Comparison of ENCODE assay signal across 19 mouse cellular contexts in genomic region chr3:28658349-28658748, GRCm38 (mm10). TPM values are rescaled to one million over a fixed set of nuclear protein-coding genes. Genes with fewer than 3 reads are reported as not detected.
DNase-seq lines count a peak whose midpoint lies in the region; ATAC-seq lines count a peak whose summit lies in the region.
"Had no signal": no experiment of that assay in that cellular context is flagged by ENCODE, and none has a peak within 500 bp of the region (broad histone marks: within the 10 kb centered on the region; RNA-seq: fewer than 3 reads in every experiment).

No protein-coding gene starts in this region.

- H3K4me3 ChIP-seq in forebrain, embryonic 15.5 days: no peak overlapping the region
- H3K4me3 ChIP-seq: embryonic facial prominence, embryonic 13.5 days; forebrain, embryonic 13.5 days; hindbrain, embryonic 12.5 days; myocyte had no signal

- H3K36me3 ChIP-seq in forebrain, embryonic 15.5 days: peaks cover 46% of the 10 kb centered on the region
- H3K36me3 ChIP-seq: embryonic facial prominence, embryonic 13.5 days had no signal

- no peaks in the 10 kb centered on the region for H3K4me1 ChIP-seq in forebrain, embryonic 15.5 days
- H3K4me1 ChIP-seq: embryonic facial prominence, embryonic 13.5 days; forebrain, embryonic 13.5 days; hindbrain, embryonic 12.5 days had no signal

- H3K9me3 ChIP-seq in forebrain, embryonic 15.5 days: no peaks in the 10 kb centered on the region
- H3K9me3 ChIP-seq: embryonic facial prominence, embryonic 13.5 days; forebrain, embryonic 13.5 days; hindbrain, embryonic 12.5 days had no signal

- no peak overlapping the region for H3K4me2 ChIP-seq in forebrain, embryonic 15.5 days (replicated peaks)
- H3K4me2 ChIP-seq: embryonic facial prominence, embryonic 13.5 days; forebrain, embryonic 13.5 days; hindbrain, embryonic 12.5 days had no signal

- no peaks in the 10 kb centered on the region for H3K27me3 ChIP-seq in forebrain, embryonic 15.5 days
- H3K27me3 ChIP-seq: embryonic facial prominence, embryonic 13.5 days; forebrain, embryonic 13.5 days; hindbrain, embryonic 12.5 days had no signal

- no peak for ATAC-seq in forebrain, embryonic 15.5 days (replicated peaks)
- ATAC-seq: CD4-positive, CD25-positive, alpha-beta regulatory T cell, adult 4 months; forebrain, embryonic 13.5 days had no signal

- 62% methylated on average over 1 of the region's 1 CpGs for WGBS in forebrain, embryonic 15.5 days

- H3K27ac ChIP-seq in forebrain, embryonic 15.5 days (replicated peaks): no peak overlapping the region
- H3K27ac ChIP-seq: embryonic facial prominence, embryonic 13.5 days; forebrain, embryonic 13.5 days; hindbrain, embryonic 12.5 days; macrophage had no signal

- peak; percentile 19 for DNase-seq in kidney, adult 11 months
- no peak for DNase-seq in kidney, adult 18-20 months
- DNase-seq in 3T3-L1 (ENCODE audit: low read depth, low spot score) (peak; percentile 5), ZHBTc4 (ENCODE audit: low read depth, low spot score) (peak; percentile 16)
- DNase-seq in kidney, postnatal 10 days: peak; percentile 54
- no peak for DNase-seq in c-Kit-positive CD71-positive TER-119-positive erythroid progenitor cells, embryonic 14.5 days (ENCODE audit: low spot score)
- no peak for DNase-seq in gastrocnemius, adult 8-10 months (ENCODE audit: low spot score in 2 of 2)
- DNase-seq: adrenal gland, adult 8-10 months; cerebellum, postnatal 10 days; gastrocnemius, postnatal 25 days had no signal

- H3K9ac ChIP-seq in forebrain, embryonic 15.5 days (replicated peaks): no peak overlapping the region
- H3K9ac ChIP-seq: embryonic facial prominence, embryonic 13.5 days; forebrain, embryonic 13.5 days; hindbrain, embryonic 12.5 days had no signal

RNA-seq across cellular contexts. Expression of gene Slc2a2, which starts 39.4 kb away (rescaled TPM):
- 0.06 TPM in 1 of 2 replicates, not detected in the other for polyA plus RNA-seq in forebrain, embryonic 15.5 days (2015; fragmentation: Nextera tagmentation; extraction: Ambion mirVana)
- total RNA-seq in gastrocnemius, adult 8-10 months (2022): not detected
- total RNA-seq: gastrocnemius, postnatal 25 days; left cerebral cortex, postnatal 36 days had no signal
- polyA plus RNA-seq: CD4-positive, CD25-positive, alpha-beta regulatory T cell, adult 4 months; heart, embryonic 14.5 days; macrophage; myocyte had no signal

Comparison
In these comparisons a context has a peak if more than half of its experiments do, and no peak if none do; other contexts are left out.
1. DNase-seq: peak in kidney, adult 11 months (single experiment), 3T3-L1 (single experiment), ZHBTc4 (single experiment) and kidney, postnatal 10 days (single experiment); none in kidney, adult 18-20 months (single experiment), c-Kit-positive CD71-positive TER-119-positive erythroid progenitor cells, embryonic 14.5 days (single experiment) and gastrocnemius, adult 8-10 months (0 of 2).